Mouse (Mus musculus) lung, adult 2 months (tissue): ENCODE results near the gene Nos1ap.

Experiments
- CTCF ChIP-seq: fragments of 200-500 bp; IDR thresholded peaks from 2 replicates; pipeline ENCODE4 v1.5.1; 2011; ENCODE audit warnings: mild to moderate bottlenecking, low read length, control low read depth; ENCODE audit not compliant: insufficient read depth
- POLR2A ChIP-seq: fragments of 200-500 bp; IDR thresholded peaks from 2 replicates; pipeline ENCODE4 v1.6.1; 2011; ENCODE audit warnings: low read depth, mild to moderate bottlenecking, control low read depth, low read length, borderline replicate concordance; ENCODE audit errors: extremely low read depth

DNA sequence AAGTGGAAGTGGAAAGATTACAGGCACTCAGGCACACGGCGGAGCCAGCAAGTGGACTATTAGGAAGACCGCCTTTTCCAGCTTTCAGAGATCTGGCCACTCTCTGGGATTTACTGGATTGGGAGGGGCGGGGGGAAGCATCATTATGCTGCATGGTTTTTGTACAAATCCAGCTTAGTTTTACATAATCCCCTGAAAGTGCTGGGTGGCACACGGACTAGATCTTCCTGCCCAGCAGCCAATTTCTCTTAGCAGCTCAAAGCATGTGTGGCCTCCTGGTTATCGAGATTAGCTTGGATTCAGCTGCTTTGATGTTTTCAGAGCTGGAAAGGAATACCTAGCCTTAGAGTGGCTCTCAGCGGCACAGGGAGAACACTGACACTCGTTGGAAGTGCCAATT is 246.6 kb downstream of the Nos1ap start:
- no peak for TF ChIP-seq POLR2A
- TF ChIP-seq CTCF, result no peak
